Mouse (Mus musculus) embryonic fibroblast, embryonic 13.5 days (primary cell): Measurements from ENCODE around the gene Siah2. TPM values are rescaled to one million over a fixed set of nuclear protein-coding genes. Genes with fewer than 3 reads are reported as not detected.

Source experiments
- H3K27ac ChIP-seq: 2 replicates; pipeline ENCODE4 v1.5.1; 2012; ENCODE audit warnings: low read length, control low read depth, inconsistent platforms; ENCODE audit not compliant: insufficient read depth
- H3K4me1 ChIP-seq: 2 replicates; pipeline ENCODE4 v1.6.1; 2011; ENCODE audit warnings: low read length; ENCODE audit not compliant: control insufficient read depth, insufficient read depth
- H3K4me3 ChIP-seq: 2 replicates; pipeline ENCODE4 v1.5.1; 2011; ENCODE audit warnings: mild to moderate bottlenecking, control low read depth, low read length; ENCODE audit not compliant: insufficient read depth
- CTCF ChIP-seq: IDR thresholded peaks from 2 replicates; pipeline ENCODE4 v1.5.1; 2011; ENCODE audit warnings: mild to moderate bottlenecking, control low read depth, low read length, moderate library complexity, borderline replicate concordance; ENCODE audit not compliant: insufficient read depth
- POLR2A ChIP-seq: IDR thresholded peaks from 2 replicates; pipeline ENCODE4 v1.6.1; 2011; ENCODE audit warnings: low read depth, mild to moderate bottlenecking, control low read depth, low read length, moderate library complexity
- polyA plus RNA-seq: library from polyadenylated mRNA; stranded (reverse); fragments of >200 nt; gene quantifications from 2 replicates; pipeline ENCODE4 v1.2.4, GENCODE M21; 2011; ENCODE audit warnings: low read depth; ENCODE audit not compliant: missing spikeins, insufficient read length

The Siah2 gene
- polyA plus RNA-seq, 1 experiment = 20.6 TPM

DNA sequence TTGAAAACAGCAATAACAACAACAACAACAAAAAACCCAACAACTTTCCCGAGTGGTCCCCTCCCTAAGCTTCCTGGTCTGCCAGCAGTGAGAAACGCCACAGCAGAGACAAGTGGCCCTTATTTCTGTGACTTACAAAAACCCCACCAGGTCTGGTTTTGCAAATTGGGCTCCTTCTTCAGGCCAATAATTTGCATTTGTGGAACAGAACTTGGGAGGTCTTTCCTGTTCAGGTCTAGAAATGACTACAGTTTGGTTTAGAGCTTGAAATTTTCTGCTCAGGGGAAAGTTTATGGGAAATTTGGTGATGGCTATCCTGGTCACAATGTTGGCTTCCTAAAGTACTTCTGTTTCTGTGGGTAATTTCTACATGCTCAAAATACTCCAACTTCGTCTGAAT, 4.6 kb upstream of the Siah2 start:
- TF ChIP-seq CTCF = no peak
- Histone ChIP-seq H3K4me1 (peaks cover 3% of the 10 kb centered on the region), H3K4me3 (no peak overlapping the region), H3K27ac (no peak overlapping the region)

DNA sequence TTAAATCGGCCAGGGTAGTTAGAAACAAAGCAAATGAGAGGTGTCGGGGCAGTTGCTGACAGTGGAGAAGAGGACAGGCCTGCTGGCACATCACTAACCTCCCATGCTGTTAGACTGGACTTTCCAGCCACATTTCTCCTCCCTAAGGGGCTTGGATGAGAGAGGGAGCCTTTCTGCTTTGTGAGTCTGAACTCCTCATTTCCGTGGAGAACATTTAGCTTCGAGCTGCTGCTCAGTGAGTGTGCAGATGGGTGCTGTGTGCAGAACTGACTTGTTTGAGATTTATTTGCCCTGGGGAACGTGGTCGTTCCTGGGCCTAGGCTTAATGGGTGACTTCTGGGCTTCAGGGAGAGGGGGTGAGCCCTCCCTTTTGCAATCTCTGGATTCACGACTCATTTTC, 3.3 kb upstream of the Siah2 start:
- no peak for TF ChIP-seq CTCF
- TF ChIP-seq POLR2A = no peak
- H3K4me3 ChIP-seq = no peak overlapping the region
- H3K27ac ChIP-seq = no peak overlapping the region
- peaks cover 3% of the 10 kb centered on the region for H3K4me1 ChIP-seq

DNA sequence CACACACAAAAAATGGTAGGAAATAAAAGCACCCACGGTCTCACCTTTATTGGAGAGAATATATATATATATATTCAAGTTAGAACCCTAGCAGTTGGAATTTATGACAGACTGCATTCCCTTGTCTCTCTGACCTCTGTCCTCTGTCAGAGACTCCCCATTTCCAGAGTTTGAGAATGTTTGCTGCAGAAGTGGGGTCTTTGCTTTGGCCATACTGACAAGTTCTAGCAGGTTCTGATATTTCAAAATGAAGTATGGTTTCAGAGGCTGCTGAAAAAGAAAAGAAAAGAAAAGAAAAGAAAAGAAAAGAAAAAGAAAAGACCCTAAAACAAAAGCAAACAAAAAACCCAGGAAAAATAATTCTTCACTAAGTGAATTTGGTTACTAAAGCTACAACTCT, 2.8 kb upstream of the Siah2 start:
- no peak overlapping the region for H3K4me3 ChIP-seq
- H3K4me1 ChIP-seq = peaks cover 3% of the 10 kb centered on the region
- TF ChIP-seq CTCF = no peak
- no peak for TF ChIP-seq POLR2A
- no peak overlapping the region for H3K27ac ChIP-seq

DNA sequence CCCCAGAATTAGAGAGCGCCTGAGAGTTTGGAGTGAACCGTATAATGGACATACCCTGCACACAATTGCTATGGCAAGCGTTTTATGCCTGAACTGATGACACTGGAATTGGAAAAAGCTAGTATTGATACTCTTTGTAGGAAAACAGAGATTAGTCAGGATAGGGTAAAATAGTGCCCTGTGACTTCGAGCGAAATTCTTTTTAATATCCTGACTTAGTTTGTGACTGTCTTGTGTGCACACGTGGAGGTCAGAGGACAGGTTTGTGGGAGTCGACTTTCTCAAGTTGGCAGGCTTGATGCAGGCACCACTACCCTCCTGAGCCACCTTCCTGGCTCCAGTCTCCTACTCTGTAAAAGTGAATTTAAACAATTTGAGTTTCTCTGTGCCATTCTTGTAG, 1.1 kb upstream of the Siah2 start:
- H3K4me1 ChIP-seq = peaks cover 3% of the 10 kb centered on the region
- TF ChIP-seq CTCF = no peak
- TF ChIP-seq POLR2A = no peak
- no peak overlapping the region for H3K27ac ChIP-seq
- H3K4me3 ChIP-seq = no peak overlapping the region

DNA sequence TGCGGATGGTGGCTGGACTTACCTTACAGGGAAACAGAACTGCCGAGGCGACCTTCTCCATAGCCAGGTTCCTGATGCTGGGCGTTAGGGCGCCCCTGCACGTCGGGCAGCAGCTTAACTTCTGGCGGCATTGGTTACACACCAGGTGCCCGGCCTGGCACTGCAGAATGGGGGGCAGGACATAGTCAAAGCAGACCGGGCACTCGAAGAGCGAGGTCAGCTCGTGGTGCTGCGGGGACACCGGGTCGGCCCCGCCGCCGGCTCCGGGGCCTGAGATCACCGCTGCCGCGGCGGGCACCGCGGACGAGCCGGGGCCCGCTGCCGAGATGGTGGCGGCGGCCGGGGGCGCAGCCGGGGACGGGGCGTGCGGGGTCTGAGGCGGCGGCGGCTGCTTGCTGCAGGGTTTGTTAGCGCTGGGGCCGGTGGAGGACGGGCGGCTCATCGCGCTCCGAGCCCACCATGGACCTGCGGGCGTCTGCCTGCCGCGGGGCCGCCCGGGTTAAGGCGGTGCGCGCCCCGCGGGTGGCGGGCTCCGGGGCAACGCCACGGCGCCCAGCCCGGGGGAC, 743 bp downstream of the Siah2 start:
- TF ChIP-seq POLR2A = no peak
- TF ChIP-seq CTCF = no peak
- Histone ChIP-seq H3K27ac (peak overlapping the region; percentile 92), H3K4me1 (peaks cover 5% of the 10 kb centered on the region), H3K4me3 (peak overlapping the region; percentile 82)

DNA sequence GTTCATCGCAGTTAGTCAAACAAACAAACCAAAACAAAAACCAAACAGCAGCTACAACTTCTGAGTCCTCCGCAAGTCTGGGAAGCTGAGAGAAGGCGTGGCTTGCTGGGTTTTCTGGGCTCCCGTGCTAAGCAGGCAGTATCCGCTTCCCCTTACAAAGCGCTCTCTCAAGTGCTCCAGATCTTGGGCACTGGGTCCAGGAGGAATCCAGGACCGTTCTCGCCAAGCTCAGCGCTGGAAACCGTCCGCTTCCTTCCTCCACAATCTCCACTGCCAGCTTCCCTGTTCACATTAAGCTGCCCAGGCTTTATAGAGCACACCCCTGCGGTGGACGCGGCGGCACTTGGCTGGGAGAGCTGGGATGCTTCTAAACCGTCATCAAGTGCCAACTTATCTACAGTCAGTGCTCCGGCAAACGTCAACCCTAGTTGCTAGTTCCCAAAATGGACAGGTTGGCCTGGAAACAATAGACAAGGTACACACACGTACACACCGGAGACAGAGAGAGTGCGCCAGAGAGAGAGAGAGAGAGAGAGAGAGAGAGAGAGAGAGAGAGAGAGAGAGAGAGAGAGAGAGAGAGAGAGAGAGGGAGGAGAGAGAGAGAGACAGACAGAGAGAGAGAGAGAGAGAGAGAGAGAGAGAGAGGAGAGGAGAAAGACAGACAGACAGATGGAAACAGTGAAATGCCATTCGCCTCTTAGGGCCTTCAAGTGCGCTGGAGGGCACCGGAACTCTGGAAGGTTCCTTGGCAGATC, 1.4 kb downstream of the Siah2 start:
- no peak overlapping the region for H3K27ac ChIP-seq
- TF ChIP-seq POLR2A (peak; percentile 36), CTCF (no peak)
- peak overlapping the region; percentile 82 for H3K4me3 ChIP-seq
- peaks cover 10% of the 10 kb centered on the region for H3K4me1 ChIP-seq

DNA sequence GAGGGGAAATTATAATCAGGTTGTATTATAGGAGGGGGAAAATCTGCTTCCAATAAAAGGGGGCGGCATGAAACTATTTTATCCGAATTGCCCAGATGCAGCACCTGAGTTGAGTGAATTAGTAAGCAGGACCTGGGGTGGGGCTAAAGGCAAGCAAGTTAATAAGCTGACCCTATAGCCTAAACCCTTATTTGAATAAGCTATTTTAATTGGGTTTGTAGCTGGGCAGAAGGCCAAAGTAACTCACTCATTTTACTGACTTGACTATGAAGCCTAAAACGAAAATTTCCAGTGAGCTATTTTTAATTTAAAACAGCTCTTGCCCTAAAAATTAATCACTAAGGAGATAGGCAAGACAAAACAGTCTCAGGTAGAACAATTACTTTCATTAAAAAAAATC, 2.5 kb downstream of the Siah2 start:
- Histone ChIP-seq H3K4me1 (peaks cover 10% of the 10 kb centered on the region), H3K4me3 (peak overlapping the region; percentile 23; the same call in 1 of the 2 replicates), H3K27ac (no peak overlapping the region)
- TF ChIP-seq CTCF = no peak
- TF ChIP-seq POLR2A = no peak

DNA sequence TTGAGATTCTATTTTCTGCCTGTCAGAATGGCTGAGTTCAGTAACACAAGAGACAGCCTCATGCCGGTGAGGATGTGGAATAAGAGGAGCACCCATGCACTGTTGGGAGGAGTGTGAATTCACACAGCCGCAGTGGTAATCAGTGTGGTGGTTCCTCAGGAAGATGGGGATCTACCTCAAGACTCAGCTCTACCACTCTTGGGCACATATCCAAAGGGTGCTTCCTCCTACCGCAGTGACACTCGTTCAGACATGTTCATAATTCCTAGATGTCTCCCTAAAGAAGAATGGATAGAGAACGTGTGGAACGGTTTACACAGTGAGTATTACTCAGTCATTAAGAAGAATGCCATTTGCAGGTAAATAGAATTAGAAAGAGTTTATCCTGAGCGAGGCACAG, 3.1 kb downstream of the Siah2 start:
- H3K27ac ChIP-seq = no peak overlapping the region
- H3K4me3 ChIP-seq = peak overlapping the region; percentile 23; the same call in 1 of the 2 replicates
- peaks cover 10% of the 10 kb centered on the region for H3K4me1 ChIP-seq

DNA sequence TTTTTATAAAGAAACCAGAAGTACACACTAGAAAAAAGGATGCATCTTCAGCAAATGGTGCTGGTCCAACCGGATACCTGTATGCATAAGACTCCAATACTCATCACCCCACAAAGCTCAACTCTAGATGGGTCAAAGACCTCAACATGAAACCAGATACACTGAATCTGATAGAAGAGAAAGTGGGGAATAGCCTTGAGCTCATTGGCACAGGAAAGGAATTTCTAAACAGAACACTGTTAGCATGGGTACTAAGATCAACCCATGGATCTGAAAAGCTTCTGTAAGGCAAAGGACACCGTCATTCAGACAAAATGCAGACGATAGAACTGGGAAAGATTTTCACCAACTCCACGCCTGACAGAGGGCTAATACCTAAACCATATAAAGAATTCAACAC, 3.6 kb downstream of the Siah2 start:
- TF ChIP-seq CTCF = no peak
- no peak for TF ChIP-seq POLR2A
- Histone ChIP-seq H3K27ac (no peak overlapping the region), H3K4me1 (peaks cover 10% of the 10 kb centered on the region), H3K4me3 (no peak overlapping the region)

More for the DNA sequence above, 3.1 kb downstream of the Siah2 start:
- TF ChIP-seq POLR2A (no peak), CTCF (no peak)

DNA sequence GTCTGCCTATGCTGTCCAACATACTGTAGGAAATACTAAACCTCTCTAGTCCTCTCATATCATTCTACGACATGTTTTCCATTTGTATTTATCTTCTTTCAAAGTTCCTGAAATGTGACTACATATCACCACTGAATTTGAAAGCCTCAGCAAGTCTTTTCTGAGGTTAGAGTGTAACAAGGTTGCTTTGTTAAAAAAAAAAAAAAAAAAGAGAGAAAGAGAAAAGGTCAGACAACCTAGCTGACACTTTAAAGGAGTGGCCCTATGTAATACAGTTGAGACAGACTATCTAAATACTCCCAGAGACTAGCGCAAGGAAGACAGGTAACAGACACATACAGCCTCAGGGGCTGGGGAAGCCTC, 5.3 kb downstream of the Siah2 start:
- H3K27ac ChIP-seq = no peak overlapping the region
- no peak overlapping the region for H3K4me3 ChIP-seq
- no peak for TF ChIP-seq CTCF
- TF ChIP-seq POLR2A = no peak
- H3K4me1 ChIP-seq = peaks cover 6% of the 10 kb centered on the region; the same call in 1 of the 2 replicates
